Mouse (Mus musculus) skeletal muscle tissue, adult 2 months (tissue): Measurements from ENCODE around the gene Fam151a.
A peak's percentile ranks its signal among the peaks of the same experiment; 100 is the strongest.
"Not testable (repeated sequence)": the region's sequence is repeated elsewhere in the genome, so short reads cannot be mapped to it uniquely, and the experiment has no call there.

Experiments
- DNase-seq: peaks from one replicate; pipeline ENCODE4 v3.0.0-alpha.2; 2012; ENCODE audit warnings: low read depth, low spot score

Gene Fam151a

GRCm38 (mm10) chr4:106733636-106734035 is at the start of gene Fam151a:
TSS of gene Fam151a (plus strand) at chr4:106733889.
- no peak for DNase-seq

GRCm38 (mm10) chr4:106688636-106689296 is 44.9 kb upstream of the Fam151a start:
- no peak for DNase-seq

DNA sequence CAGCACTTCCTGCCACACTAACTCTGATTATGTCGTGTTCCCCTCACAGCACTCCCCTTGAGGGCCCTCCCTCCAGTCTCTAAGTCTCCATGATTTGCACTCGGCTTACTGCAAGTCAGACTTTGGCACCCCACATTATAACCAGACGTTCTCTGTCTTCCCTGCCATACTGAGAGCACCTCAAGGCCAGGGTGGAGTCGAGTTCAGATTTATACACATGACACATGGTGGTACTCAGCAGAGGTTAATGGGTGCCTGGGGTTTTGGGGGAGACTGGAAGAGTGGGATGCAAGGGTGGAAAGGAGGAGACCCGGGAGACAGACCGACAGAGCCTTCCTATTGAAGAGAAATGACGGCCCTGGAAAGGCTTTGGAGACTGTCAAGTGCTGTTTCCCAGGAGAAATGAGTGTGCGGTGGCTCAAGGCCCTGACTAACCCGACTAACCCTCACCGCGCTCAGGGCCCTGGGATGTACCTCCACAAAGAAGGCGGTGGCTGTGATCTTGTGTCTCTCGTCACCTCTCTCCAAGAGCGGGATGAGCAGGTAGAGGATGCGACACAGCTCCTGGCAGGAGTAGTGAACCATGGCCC is 39.8 kb upstream of the Fam151a start:
- DNase-seq, result no peak

DNA sequence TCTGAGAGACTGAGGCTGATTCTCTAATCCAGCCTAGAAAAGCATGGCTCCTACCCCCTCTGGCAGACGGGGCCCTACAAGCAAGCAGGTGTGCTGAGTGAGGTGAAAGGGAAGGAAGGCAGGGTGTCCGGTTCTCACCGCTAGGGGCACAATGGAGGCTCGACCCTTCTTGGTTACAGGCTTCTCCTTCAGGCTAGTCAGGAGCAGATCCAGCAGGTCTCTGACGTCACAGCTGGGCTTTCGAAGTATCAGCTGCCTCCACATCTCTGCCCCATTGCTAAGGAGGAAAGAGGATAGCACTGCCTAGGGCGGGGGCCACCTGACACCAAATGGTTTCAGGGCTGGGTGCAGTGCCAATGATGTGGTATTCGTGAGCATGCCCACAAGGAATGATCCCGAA is 33.7 kb upstream of the Fam151a start:
- peak; percentile 39 for DNase-seq

DNA sequence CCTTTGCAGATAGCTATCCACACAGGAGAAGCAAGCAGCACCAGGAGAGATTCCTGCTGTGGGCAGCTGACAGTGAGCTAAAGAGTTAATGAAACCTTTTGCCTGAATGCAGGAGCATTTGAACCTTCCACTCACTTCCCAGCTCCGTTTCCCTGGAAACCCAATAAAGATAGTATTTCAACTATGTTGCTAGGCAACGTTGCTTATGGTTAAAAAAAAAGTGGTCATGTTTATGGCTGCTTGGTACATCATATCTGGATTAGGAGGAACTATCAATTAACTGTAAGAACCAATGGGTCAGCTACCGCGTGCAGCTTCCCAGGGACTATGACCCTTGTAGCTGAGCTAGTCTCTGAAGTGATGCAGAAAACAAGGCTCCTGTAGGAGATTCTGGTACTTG is 32.9 kb upstream of the Fam151a start:
- DNase-seq, result no peak

GRCm38 (mm10) chr4:106703956-106704355 is 29.7 kb upstream of the Fam151a start:
- DNase-seq, result no peak

DNA sequence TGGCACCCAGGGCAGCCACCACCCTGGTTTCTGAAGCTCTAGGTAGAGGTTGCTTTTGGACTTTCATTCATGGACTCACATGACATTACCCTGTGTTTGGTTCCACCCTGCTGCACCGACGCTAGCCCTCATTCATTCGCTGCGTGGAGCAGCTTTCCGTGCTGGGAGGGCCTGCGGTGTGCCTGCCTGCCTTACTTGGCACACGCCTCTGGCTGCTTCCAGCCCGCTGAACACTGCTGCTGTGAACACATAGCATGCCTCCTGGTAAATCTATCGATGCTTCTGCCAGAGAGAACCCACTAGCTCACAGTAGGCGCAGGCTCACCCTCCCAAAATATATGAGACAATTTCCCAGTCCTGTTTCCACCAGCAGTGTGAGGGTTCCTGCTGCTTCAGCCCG is 29.3 kb upstream of the Fam151a start:
- DNase-seq, result no peak

- DNase-seq, result no peak
These were observed 28.5 kb upstream of the Fam151a start for GRCm38 (mm10) chr4:106705096-106705665.

- DNase-seq, result no peak
These were observed 25.7 kb upstream of the Fam151a start for GRCm38 (mm10) chr4:106707957-106708356.

GRCm38 (mm10) chr4:106708408-106708807 is 25.3 kb upstream of the Fam151a start:
- DNase-seq, result peak; percentile 58

DNA sequence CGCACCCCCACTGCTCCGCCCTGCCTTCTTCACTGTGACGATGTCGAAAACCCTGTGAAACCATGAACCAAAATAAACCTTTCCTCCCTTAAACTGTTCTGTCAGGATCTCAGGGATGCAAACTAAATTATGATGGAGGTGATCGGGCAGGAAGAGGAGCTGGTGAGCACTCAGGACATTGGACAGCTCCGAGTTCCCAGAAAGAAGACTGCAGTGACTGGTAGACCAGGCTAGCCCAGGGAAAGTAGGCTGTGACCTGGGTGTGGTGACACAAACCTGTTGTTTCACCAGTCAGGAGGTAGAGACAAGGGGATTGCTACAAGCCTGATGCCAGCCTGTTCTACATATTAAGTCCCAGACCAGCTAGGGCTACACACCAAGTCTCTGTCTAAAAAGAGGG is 20.1 kb upstream of the Fam151a start:
- no peak for DNase-seq

- peak; percentile 61 for DNase-seq
These were observed 13.1 kb upstream of the Fam151a start for GRCm38 (mm10) chr4:106720631-106721030.

DNA sequence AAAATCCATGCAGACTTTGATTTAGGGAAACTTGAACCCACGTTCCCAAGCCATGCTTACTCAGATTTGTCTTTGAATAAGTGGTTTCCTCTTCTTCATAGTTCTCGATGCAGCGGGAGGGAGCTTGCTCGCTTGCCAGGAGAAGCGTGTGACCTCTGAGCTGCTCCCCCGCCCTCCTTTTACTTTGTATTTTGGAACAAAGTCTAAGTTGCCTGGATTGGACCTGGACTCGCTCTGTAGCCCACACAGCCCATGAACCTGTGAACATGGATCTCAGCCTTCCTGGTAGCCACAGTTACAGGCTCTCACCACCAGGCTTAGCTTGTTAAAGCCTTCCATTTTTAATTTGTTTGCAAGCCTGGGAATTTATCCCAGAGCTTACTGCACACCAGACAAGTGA is 2.9 kb upstream of the Fam151a start, which contains the start of gene Mroh7:
TSS of gene Mroh7 (minus strand) at position 112 of the 400 bp plus-strand sequence.
- DNase-seq, result no peak

GRCm38 (mm10) chr4:106736884-106737283 is 3.2 kb downstream of the Fam151a start:
- DNase-seq, result not testable (repeated sequence)

DNA sequence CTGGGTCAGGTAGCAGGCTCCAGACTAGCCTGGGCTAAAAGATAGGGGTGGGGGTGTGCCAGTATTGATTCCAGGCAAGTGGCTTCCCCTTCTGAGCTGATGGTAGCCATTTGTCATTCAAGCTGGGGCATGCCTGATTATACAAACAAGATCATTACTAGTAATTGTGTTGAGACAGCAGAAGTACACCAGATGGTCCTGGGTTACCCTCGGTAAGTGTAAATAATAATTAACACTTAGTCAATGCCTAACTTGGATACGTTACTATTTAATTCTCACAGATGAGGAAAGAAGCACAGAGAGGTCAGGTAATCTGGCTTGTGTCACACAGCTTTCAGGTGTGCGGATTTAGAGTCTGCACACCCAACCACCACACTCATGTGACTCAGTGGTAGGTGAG is 4.2 kb downstream of the Fam151a start:
- no peak for DNase-seq

- no peak for DNase-seq
These were observed 12.2 kb downstream of the Fam151a start for GRCm38 (mm10) chr4:106745862-106746261.

- DNase-seq, result no peak
These were observed 13.4 kb downstream of the Fam151a start for GRCm38 (mm10) chr4:106747001-106747580.

GRCm38 (mm10) chr4:106749699-106750098 is 16.0 kb downstream of the Fam151a start:
- peak; percentile 41 for DNase-seq

- no peak for DNase-seq
These were observed 18.0 kb downstream of the Fam151a start for GRCm38 (mm10) chr4:106751726-106752125.

DNA sequence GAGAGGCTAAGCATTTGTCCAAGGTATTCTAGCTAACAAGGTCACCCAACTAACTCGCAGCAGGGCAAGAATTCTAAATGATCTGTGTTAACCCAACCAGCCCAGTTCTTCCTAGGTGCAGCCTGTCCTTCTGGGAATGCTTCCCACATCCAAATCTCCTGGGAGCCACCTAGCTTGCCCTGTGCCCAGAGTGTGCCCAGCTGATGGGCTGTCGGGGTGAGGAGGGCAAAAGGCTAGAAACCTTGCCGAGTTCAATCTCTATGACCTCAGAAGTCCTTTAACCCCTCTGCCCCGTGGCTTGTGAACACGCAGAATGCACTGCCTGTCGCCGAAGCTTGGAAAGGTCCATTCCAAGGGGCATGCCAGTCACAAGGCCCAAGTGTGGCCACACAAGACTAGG is 30.5 kb downstream of the Fam151a start:
- no peak for DNase-seq

DNA sequence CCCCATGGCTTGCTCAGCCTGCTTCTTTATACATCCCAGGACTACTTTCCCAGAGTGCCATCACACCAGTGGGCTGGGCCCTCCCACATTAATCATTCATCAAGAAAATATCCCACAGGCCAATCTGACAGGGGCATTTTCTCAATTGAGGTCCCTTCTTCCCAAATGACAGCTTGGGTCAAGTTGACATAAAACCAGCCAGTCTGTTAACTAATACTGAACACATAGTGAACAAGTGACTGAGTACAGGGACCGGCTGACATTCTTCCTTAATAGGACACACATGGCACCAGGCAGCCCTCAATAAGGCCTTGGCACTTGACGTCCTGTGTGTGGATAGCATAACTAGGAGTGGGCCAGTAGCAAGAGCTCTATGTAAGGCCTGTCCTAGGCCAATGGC is 35.6 kb downstream of the Fam151a start:
- DNase-seq, result no peak

DNA sequence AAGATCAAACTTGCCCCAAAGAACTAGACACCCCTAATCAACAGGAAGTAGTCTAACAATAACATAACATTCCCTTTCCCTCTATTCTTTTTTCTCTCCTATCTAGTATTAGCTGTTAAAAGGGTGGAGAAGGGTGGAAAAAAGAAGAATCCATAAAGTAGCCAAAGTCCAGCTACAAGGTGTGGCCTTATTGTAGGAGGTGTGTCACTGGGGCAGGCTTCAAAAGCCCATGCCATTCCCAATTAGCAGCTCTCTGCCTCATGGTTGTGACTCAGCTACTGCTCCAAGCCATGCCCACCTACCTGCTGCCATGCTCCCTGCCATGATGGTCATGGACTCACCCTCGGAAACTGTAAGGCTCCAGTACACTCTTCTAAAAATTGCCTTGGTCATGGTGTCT is 38.9 kb downstream of the Fam151a start:
- DNase-seq, result no peak

- DNase-seq, result not testable (repeated sequence)
These were observed 42.1 kb downstream of the Fam151a start for GRCm38 (mm10) chr4:106775767-106776166.
